Mouse (Mus musculus) left cerebral cortex, adult 2 months (tissue): Measurements from ENCODE around the gene Nmnat2. TPM values are rescaled to one million over a fixed set of nuclear protein-coding genes. Genes with fewer than 3 reads are reported as not detected.

Experiments
- DNase-seq, 2 experiments: peaks; one replicate each; pipeline ENCODE4 v3.0.0; 2021 to 2022; ENCODE audit warnings: low spot score in 2 of 2, mixed read lengths in 1 of 2; ENCODE audit errors: extremely low spot score in 1 of 2
- H3K27ac ChIP-seq: fragments of 200-600 bp; 2 replicates; pipeline ENCODE4 v1.8.1; 2022
- H3K4me3 ChIP-seq: fragments of 200-600 bp; 2 replicates; pipeline ENCODE4 v1.8.1; 2022
- CTCF ChIP-seq: fragments of 200-600 bp; IDR thresholded peaks from 2 replicates; pipeline ENCODE4 v1.8.1; 2022; ENCODE audit warnings: antibody characterized with exemption, mild to moderate bottlenecking, moderate library complexity
- intact Hi-C: fragments of 180-260 bp; cut with DNase I; formaldehyde crosslinking; loops from one replicate; pipeline ENCODE4 v1.15.1; 2025
- total RNA-seq, 2 experiments: library from RNA; stranded (reverse); gene quantifications; 2 replicates each; pipeline ENCODE4 v1.2.3; 2021

Nmnat2 gene
- total RNA-seq, 2 experiments from 2014 or later, result 167 to 171 TPM

- Histone ChIP-seq H3K27ac (no peak overlapping the region), H3K4me3 (no peak overlapping the region)
- no peak for DNase-seq
- TF ChIP-seq CTCF, result no peak
- intact Hi-C loops, result no loop called here
Measured at GRCm38 (mm10) chr1:153024453-153024852, 69.7 kb downstream of the Nmnat2 start.

GRCm38 (mm10) chr1:153031345-153031744 is 76.6 kb downstream of the Nmnat2 start:
- Histone ChIP-seq H3K4me3 (no peak overlapping the region), H3K27ac (no peak overlapping the region)
- intact Hi-C loops, result no loop called here
- DNase-seq, result no peak
- no peak for TF ChIP-seq CTCF

GRCm38 (mm10) chr1:153031954-153032353 is 77.2 kb downstream of the Nmnat2 start:
- no peak overlapping the region for H3K27ac ChIP-seq
- H3K4me3 ChIP-seq, result no peak overlapping the region
- no peak for TF ChIP-seq CTCF
- intact Hi-C loops, result no loop called here
- no peak for DNase-seq

- Histone ChIP-seq H3K27ac (no peak overlapping the region), H3K4me3 (no peak overlapping the region)
- intact Hi-C loops, result no loop called here
- DNase-seq, result no peak
- no peak for TF ChIP-seq CTCF
Measured at GRCm38 (mm10) chr1:153033145-153033908, 78.5 kb downstream of the Nmnat2 start.

GRCm38 (mm10) chr1:153034064-153034463 is 79.3 kb downstream of the Nmnat2 start:
- no peak overlapping the region for H3K27ac ChIP-seq
- no peak overlapping the region for H3K4me3 ChIP-seq
- TF ChIP-seq CTCF, result no peak
- intact Hi-C loops, result no loop called here
- no peak for DNase-seq

- TF ChIP-seq CTCF, result peak; percentile 91
- Histone ChIP-seq H3K4me3 (no peak overlapping the region), H3K27ac (no peak overlapping the region)
- DNase-seq, result peak; percentile 75 to 82
- intact Hi-C loops, result no loop called here
Measured at GRCm38 (mm10) chr1:153035328-153035944, 80.6 kb downstream of the Nmnat2 start.

- no peak for DNase-seq
Measured at GRCm38 (mm10) chr1:153037353-153038345, 82.9 kb downstream of the Nmnat2 start.

GRCm38 (mm10) chr1:153040091-153040490 is 85.3 kb downstream of the Nmnat2 start:
- TF ChIP-seq CTCF, result peak; percentile 40
- no peak overlapping the region; the same call in 1 of the 2 replicates for H3K27ac ChIP-seq

More at GRCm38 (mm10) chr1:153037353-153038345, 82.9 kb downstream of the Nmnat2 start:
- H3K4me3 ChIP-seq, result no peak overlapping the region
- no peak overlapping the region for H3K27ac ChIP-seq
- no peak; the same call in 1 of the 2 replicates for TF ChIP-seq CTCF
- intact Hi-C loops, result loop anchor here (2.0 kb wide), 1 partner anchor 135 kb away; the partner anchor contains the start of gene Smg7

GRCm38 (mm10) chr1:153041046-153041445 is 86.3 kb downstream of the Nmnat2 start:
- no peak for DNase-seq
- Histone ChIP-seq H3K27ac (no peak overlapping the region), H3K4me3 (no peak overlapping the region)
- intact Hi-C loops, result no loop called here
- TF ChIP-seq CTCF, result no peak

More at GRCm38 (mm10) chr1:153040091-153040490, 85.3 kb downstream of the Nmnat2 start:
- DNase-seq, result no peak
- H3K4me3 ChIP-seq, result no peak overlapping the region
- intact Hi-C loops, result no loop called here

- Histone ChIP-seq H3K4me3 (no peak overlapping the region), H3K27ac (no peak overlapping the region)
- DNase-seq, result no peak
- TF ChIP-seq CTCF, result no peak
- intact Hi-C loops, result no loop called here
Measured at GRCm38 (mm10) chr1:153042318-153042717, 87.5 kb downstream of the Nmnat2 start.

- Histone ChIP-seq H3K27ac (no peak overlapping the region), H3K4me3 (no peak overlapping the region)
- no peak for DNase-seq
- intact Hi-C loops, result no loop called here
- no peak for TF ChIP-seq CTCF
Measured at GRCm38 (mm10) chr1:153043332-153043731, 88.5 kb downstream of the Nmnat2 start.
